Mouse (Mus musculus): ENCODE measurements around the gene Cdk5. TPM values are rescaled to one million over a fixed set of nuclear protein-coding genes. Genes with fewer than 3 reads are reported as not detected.
A peak's percentile ranks its signal among the peaks of the same experiment; 100 is the strongest.

Cdk5 gene
- polyA plus RNA-seq, 1 experiment from 2014 or later = 8.8 TPM

- peak overlapping the region; percentile 74 for H3K4me3 ChIP-seq (ENCODE audit: low read depth, low read length)
- H3K27ac ChIP-seq (ENCODE audit: low read length) = peak overlapping the region; percentile 94
- H3K36me3 ChIP-seq (ENCODE audit: control insufficient read depth, insufficient read depth) = no peaks in the 10 kb centered on the region; the same call in 1 of the 2 replicates
- H3K27me3 ChIP-seq (ENCODE audit: control insufficient read depth, insufficient read depth, low read depth, low read length) = no peaks in the 10 kb centered on the region
- H3K4me1 ChIP-seq (ENCODE audit: control insufficient read depth, low read depth, low read length) = peaks cover 37% of the 10 kb centered on the region
- no peaks in the 10 kb centered on the region for H3K9me3 ChIP-seq (replicated peaks; ENCODE audit: control insufficient read depth, low read length)
- ATAC-seq (ENCODE audit: low read depth) = peak; percentile 59
- H3K9ac ChIP-seq (ENCODE audit: low read depth, low read length) = peak overlapping the region; percentile 82
- under 1% methylated on average over 43 of the region's 60 CpGs for WGBS (ENCODE audit: insufficient replicate concordance)
- H3K4me2 ChIP-seq (ENCODE audit: low read depth, low read length) = peak overlapping the region; percentile 89
Observed at GRCm38 (mm10) chr5:24424861-24425411, 1.6 kb upstream of the Cdk5 start.

GRCm38 (mm10) chr5:24424004-24424781 is 863 bp upstream of the Cdk5 start:
- Histone ChIP-seq H3K27ac (ENCODE audit: low read length) (peak overlapping the region; percentile 94), H3K4me1 (ENCODE audit: control insufficient read depth, low read depth, low read length) (peaks cover 37% of the 10 kb centered on the region), H3K4me2 (ENCODE audit: low read depth, low read length) (peak overlapping the region; percentile 89), H3K9ac (ENCODE audit: low read depth, low read length) (peak overlapping the region; percentile 82), H3K36me3 (ENCODE audit: control insufficient read depth, insufficient read depth) (no peaks in the 10 kb centered on the region), H3K9me3 (replicated peaks; ENCODE audit: control insufficient read depth, low read length) (no peaks in the 10 kb centered on the region), H3K4me3 (ENCODE audit: low read depth, low read length) (peak overlapping the region; percentile 74), H3K27me3 (ENCODE audit: control insufficient read depth, insufficient read depth, low read depth, low read length) (no peaks in the 10 kb centered on the region)
- WGBS (ENCODE audit: insufficient replicate concordance) = 9% methylated on average over 21 of the region's 21 CpGs
- no peak for ATAC-seq (ENCODE audit: low read depth)

DNA sequence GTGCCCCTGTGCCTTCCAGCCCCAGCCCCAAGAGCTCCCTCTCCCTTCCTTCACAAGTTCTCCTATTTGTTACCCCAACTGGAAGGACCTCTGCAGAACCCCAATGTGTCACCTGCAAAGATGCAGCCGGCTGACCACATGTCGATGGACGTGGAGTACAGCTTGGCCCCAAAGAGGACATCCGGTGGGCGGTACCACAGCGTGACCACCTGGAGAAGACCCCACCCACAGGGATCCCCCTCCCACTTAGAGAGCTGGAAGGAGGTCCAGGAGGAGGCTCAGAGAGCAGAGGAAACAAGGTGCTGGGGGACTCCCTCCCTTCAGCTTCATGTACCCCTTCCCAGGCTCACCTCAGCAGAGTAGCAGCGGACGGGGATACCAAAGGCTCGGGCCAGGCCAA is 2.9 kb downstream of the Cdk5 start:
- no peak overlapping the region for H3K4me2 ChIP-seq (ENCODE audit: low read depth, low read length)
- 80% methylated on average over 9 of the region's 9 CpGs for WGBS (ENCODE audit: insufficient replicate concordance)
- no peak for ATAC-seq (ENCODE audit: low read depth)

DNA sequence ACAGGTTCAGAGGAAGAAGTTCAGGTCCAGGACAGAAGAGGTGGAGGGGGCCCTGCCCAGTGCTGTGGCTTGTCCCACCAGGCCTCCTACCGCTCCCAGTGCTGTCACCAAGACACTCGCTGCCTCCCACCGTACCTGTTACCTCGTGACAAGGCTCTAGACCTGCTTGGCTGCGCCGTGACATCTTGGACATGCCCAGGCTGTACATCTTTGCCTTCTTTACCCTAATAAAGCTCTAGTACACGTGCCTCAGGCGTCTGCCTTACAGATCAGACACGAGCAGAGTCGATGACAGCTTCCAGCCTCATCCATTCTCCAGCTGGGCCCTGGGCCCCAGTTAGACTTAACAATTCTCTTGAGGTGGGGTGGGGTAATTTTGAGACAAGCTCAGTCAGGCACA is 5.7 kb downstream of the Cdk5 start:
- Histone ChIP-seq H3K36me3 (ENCODE audit: control insufficient read depth, insufficient read depth) (no peaks in the 10 kb centered on the region), H3K27ac (ENCODE audit: low read length) (no peak overlapping the region), H3K27me3 (ENCODE audit: control insufficient read depth, insufficient read depth, low read depth, low read length) (no peaks in the 10 kb centered on the region), H3K4me3 (ENCODE audit: low read depth, low read length) (no peak overlapping the region), H3K4me1 (ENCODE audit: control insufficient read depth, low read depth, low read length) (peaks cover under 1% of the 10 kb centered on the region), H3K9me3 (replicated peaks; ENCODE audit: control insufficient read depth, low read length) (no peaks in the 10 kb centered on the region), H3K9ac (ENCODE audit: low read depth, low read length) (no peak overlapping the region), H3K4me2 (ENCODE audit: low read depth, low read length) (no peak overlapping the region)
- 80% methylated on average over 10 of the region's 10 CpGs for WGBS (ENCODE audit: insufficient replicate concordance)
- no peak for ATAC-seq (ENCODE audit: low read depth)

More for the DNA sequence above, 2.9 kb downstream of the Cdk5 start:
- no peaks in the 10 kb centered on the region for H3K36me3 ChIP-seq (ENCODE audit: control insufficient read depth, insufficient read depth)
- H3K4me1 ChIP-seq (ENCODE audit: control insufficient read depth, low read depth, low read length) = peaks cover 14% of the 10 kb centered on the region
- H3K27me3 ChIP-seq (ENCODE audit: control insufficient read depth, insufficient read depth, low read depth, low read length) = no peaks in the 10 kb centered on the region
- H3K4me3 ChIP-seq (ENCODE audit: low read depth, low read length) = no peak overlapping the region
- no peak overlapping the region for H3K9ac ChIP-seq (ENCODE audit: low read depth, low read length)
- no peaks in the 10 kb centered on the region for H3K9me3 ChIP-seq (replicated peaks; ENCODE audit: control insufficient read depth, low read length)
- no peak overlapping the region for H3K27ac ChIP-seq (ENCODE audit: low read length)

DNA sequence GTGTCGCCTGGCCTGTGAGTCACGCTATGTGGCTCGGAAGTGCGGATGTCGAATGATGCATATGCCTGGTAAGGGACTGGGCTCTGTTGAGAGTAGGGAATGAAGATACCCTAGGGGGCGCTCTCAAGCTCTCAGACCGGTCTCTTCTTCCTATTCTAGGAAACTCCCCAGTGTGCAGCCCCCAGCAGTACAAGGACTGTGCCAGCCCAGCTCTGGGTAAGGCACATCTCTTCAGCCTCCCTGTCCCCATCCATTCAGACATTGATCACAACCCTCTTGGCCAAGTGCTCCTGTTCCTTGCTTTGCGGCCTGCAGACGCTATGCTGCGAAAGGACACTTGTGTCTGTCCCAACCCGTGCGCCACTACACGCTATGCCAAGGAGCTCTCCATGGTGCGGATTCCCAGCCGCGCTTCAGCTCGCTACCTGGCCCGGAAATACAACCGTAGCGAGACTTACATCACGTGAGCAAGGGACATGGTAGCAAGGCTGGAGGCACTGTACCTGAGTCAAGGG is 7.1 kb downstream of the Cdk5 start:
- H3K4me2 ChIP-seq (ENCODE audit: low read depth, low read length) = no peak overlapping the region
- H3K9me3 ChIP-seq (replicated peaks; ENCODE audit: control insufficient read depth, low read length) = no peaks in the 10 kb centered on the region
- WGBS (ENCODE audit: insufficient replicate concordance) = 6% methylated on average over 21 of the region's 21 CpGs

GRCm38 (mm10) chr5:24413938-24414337 is 9.4 kb downstream of the Cdk5 start:
- no peaks in the 10 kb centered on the region; the same call in 1 of the 2 replicates for H3K4me1 ChIP-seq (ENCODE audit: control insufficient read depth, low read depth, low read length)
- no peak overlapping the region for H3K27ac ChIP-seq (ENCODE audit: low read length)
- 75% methylated on average over 13 of the region's 13 CpGs for WGBS (ENCODE audit: insufficient replicate concordance)
- no peak overlapping the region for H3K4me3 ChIP-seq (ENCODE audit: low read depth, low read length)
- no peaks in the 10 kb centered on the region for H3K27me3 ChIP-seq (ENCODE audit: control insufficient read depth, insufficient read depth, low read depth, low read length)
- H3K9me3 ChIP-seq (replicated peaks; ENCODE audit: control insufficient read depth, low read length) = no peaks in the 10 kb centered on the region
- no peak overlapping the region for H3K4me2 ChIP-seq (ENCODE audit: low read depth, low read length)
- H3K9ac ChIP-seq (ENCODE audit: low read depth, low read length) = no peak overlapping the region
- no peaks in the 10 kb centered on the region for H3K36me3 ChIP-seq (ENCODE audit: control insufficient read depth, insufficient read depth)
- no peak for ATAC-seq (ENCODE audit: low read depth)

More for the DNA sequence above, 7.1 kb downstream of the Cdk5 start:
- ATAC-seq (ENCODE audit: low read depth) = peak; percentile 56
- no peaks in the 10 kb centered on the region; the same call in 1 of the 2 replicates for H3K4me1 ChIP-seq (ENCODE audit: control insufficient read depth, low read depth, low read length)
- no peaks in the 10 kb centered on the region for H3K27me3 ChIP-seq (ENCODE audit: control insufficient read depth, insufficient read depth, low read depth, low read length)
- no peak overlapping the region for H3K4me3 ChIP-seq (ENCODE audit: low read depth, low read length)
- H3K9ac ChIP-seq (ENCODE audit: low read depth, low read length) = no peak overlapping the region
- no peaks in the 10 kb centered on the region for H3K36me3 ChIP-seq (ENCODE audit: control insufficient read depth, insufficient read depth)
- H3K27ac ChIP-seq (ENCODE audit: low read length) = no peak overlapping the region

DNA sequence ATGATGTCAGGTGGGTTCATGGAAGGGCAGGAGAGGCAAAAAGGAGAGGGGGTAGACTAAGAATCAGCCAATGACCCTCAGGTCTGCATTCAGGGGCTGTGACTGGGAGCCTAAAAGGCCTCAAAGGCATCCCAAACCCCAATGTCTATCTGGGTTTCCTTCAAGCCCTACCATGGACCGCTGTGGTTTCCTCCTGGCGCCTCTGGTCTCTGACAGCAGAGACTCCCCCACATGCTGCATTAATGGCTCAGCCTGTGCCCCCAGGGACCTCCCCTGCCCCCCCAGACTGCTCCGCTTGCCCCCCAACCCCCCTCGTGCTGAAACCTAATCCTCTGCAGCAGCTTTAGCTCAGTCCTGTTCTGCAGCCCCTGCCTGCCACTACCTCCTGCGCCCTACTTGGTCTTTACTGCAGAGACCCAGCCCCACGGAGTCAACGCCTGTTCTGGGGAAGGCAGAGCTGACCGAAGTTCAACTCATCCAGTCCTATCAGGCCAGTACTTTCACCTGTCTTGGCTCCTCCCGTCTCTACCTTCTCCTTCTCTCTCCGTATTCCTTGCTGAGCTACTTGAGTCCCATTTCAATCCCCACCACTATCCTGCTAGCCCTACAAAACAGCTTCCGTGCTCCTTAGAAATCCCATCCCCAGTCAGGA is 10.2 kb downstream of the Cdk5 start, which contains the start of gene Asic3:
Gene Asic3 (plus strand): TSS at position 351 of the 652 bp plus-strand sequence.
- H3K9me3 ChIP-seq (replicated peaks; ENCODE audit: control insufficient read depth, low read length) = no peaks in the 10 kb centered on the region
- H3K9ac ChIP-seq (ENCODE audit: low read depth, low read length) = no peak within 1 kb of the TSS
- H3K4me1 ChIP-seq (ENCODE audit: control insufficient read depth, low read depth, low read length) = no peaks in the 10 kb centered on the region; the same call in 1 of the 2 replicates
- ATAC-seq (ENCODE audit: low read depth) = no peak
- 28% methylated on average over 11 of the region's 11 CpGs for WGBS (ENCODE audit: insufficient replicate concordance)
- no peaks in the 10 kb centered on the region for H3K36me3 ChIP-seq (ENCODE audit: control insufficient read depth, insufficient read depth)
- no peak within 1 kb of the TSS for H3K4me2 ChIP-seq (ENCODE audit: low read depth, low read length)
- H3K4me3 ChIP-seq (ENCODE audit: low read depth, low read length) = no peak within 1 kb of the TSS
- no peaks in the 10 kb centered on the region for H3K27me3 ChIP-seq (ENCODE audit: control insufficient read depth, insufficient read depth, low read depth, low read length)
- H3K27ac ChIP-seq (ENCODE audit: low read length) = no peak within 1 kb of the TSS

- WGBS (ENCODE audit: insufficient replicate concordance) = 74% methylated on average over 2 of the region's 2 CpGs
Observed at GRCm38 (mm10) chr5:24412063-24412462, 11.3 kb downstream of the Cdk5 start.

More at GRCm38 (mm10) chr5:24412063-24412462, 11.3 kb downstream of the Cdk5 start:
- Histone ChIP-seq H3K9me3 (replicated peaks; ENCODE audit: control insufficient read depth, low read length) (no peaks in the 10 kb centered on the region), H3K4me1 (ENCODE audit: control insufficient read depth, low read depth, low read length) (no peaks in the 10 kb centered on the region; the same call in 1 of the 2 replicates), H3K27ac (ENCODE audit: low read length) (no peak overlapping the region), H3K4me2 (ENCODE audit: low read depth, low read length) (no peak overlapping the region), H3K4me3 (ENCODE audit: low read depth, low read length) (no peak overlapping the region), H3K36me3 (ENCODE audit: control insufficient read depth, insufficient read depth) (no peaks in the 10 kb centered on the region), H3K27me3 (ENCODE audit: control insufficient read depth, insufficient read depth, low read depth, low read length) (no peaks in the 10 kb centered on the region), H3K9ac (ENCODE audit: low read depth, low read length) (no peak overlapping the region)
- no peak for ATAC-seq (ENCODE audit: low read depth)
